10 mouse cellular contexts compared by ENCODE assay signal in genomic region chrX:52790980-52791593, GRCm38 (mm10). TPM values are rescaled to one million over a fixed set of nuclear protein-coding genes. Genes with fewer than 3 reads are reported as not detected.
DNase-seq lines count a peak whose midpoint lies in the region; ATAC-seq and TF ChIP-seq lines count a peak whose summit lies in the region.
"Had no signal": no experiment of that assay in that cellular context is flagged by ENCODE, and none has a peak within 500 bp of the region (broad histone marks: within the 10 kb centered on the region; RNA-seq: fewer than 3 reads in every experiment).

Gene Ccdc160 (plus strand): TSS chrX:52791200.

- H3K4me3 ChIP-seq in ES-Bruce4 (ENCODE audit: low read depth, low read length) = peak within 1 kb of the TSS; percentile 59
- peak within 1 kb of the TSS; percentile 18; the same call in 1 of the 2 replicates for H3K4me3 ChIP-seq in liver, embryonic 15.5 days (replicated peaks)
- peak within 1 kb of the TSS; percentile 79 for H3K4me3 ChIP-seq in olfactory bulb, adult 2 months (ENCODE audit: insufficient read depth, low read depth, low read length)

- H3K36me3 ChIP-seq in ES-Bruce4 (ENCODE audit: control insufficient read depth, insufficient read depth, low read length, poor library complexity, severe bottlenecking) = no peaks in the 10 kb centered on the region
- H3K36me3 ChIP-seq in liver, embryonic 15.5 days (replicated peaks) = no peaks in the 10 kb centered on the region

- no peak for TF ChIP-seq EP300 in ES-Bruce4 (IDR thresholded peaks at IDR 0.05; ENCODE audit: insufficient read depth, low read depth, low read length)

- peak within 1 kb of the TSS; percentile 21; the same call in 1 of the 2 replicates for H3K9ac ChIP-seq in ES-Bruce4 (ENCODE audit: low read depth, poor library complexity, severe bottlenecking)
- no peak within 1 kb of the TSS for H3K9ac ChIP-seq in liver, embryonic 15.5 days

- H3K9me3 ChIP-seq in ES-Bruce4 (replicated peaks; ENCODE audit: control insufficient read depth, insufficient read depth, low read length, poor library complexity, severe bottlenecking) = no peaks in the 10 kb centered on the region
- H3K9me3 ChIP-seq in liver, embryonic 15.5 days (replicated peaks) = no peaks in the 10 kb centered on the region

- WGBS in liver, embryonic 15.5 days (ENCODE audit: insufficient replicate concordance) = 20% methylated on average over 26 of the region's 26 CpGs
- 14% methylated on average over 26 of the region's 26 CpGs for WGBS in olfactory bulb, adult 2 months

- H3K4me1 ChIP-seq in ES-Bruce4 (ENCODE audit: control insufficient read depth, insufficient read depth, low read length) = no peaks in the 10 kb centered on the region
- H3K4me1 ChIP-seq in liver, embryonic 15.5 days (replicated peaks) = no peaks in the 10 kb centered on the region
- no peaks in the 10 kb centered on the region for H3K4me1 ChIP-seq in olfactory bulb, adult 2 months (ENCODE audit: control insufficient read depth, insufficient read depth, low read length)

- TF ChIP-seq POLR2A in ES-Bruce4 (IDR thresholded peaks at IDR 0.05; ENCODE audit: insufficient read depth, low read length) = no peak
- TF ChIP-seq POLR2A in olfactory bulb, adult 2 months (IDR thresholded peaks at IDR 0.05; ENCODE audit: insufficient read depth, low read depth, low read length) = no peak

- no peaks in the 10 kb centered on the region for H3K27me3 ChIP-seq in ES-Bruce4 (ENCODE audit: control insufficient read depth, insufficient read depth, low read length, poor library complexity, severe bottlenecking)
- H3K27me3 ChIP-seq in liver, embryonic 15.5 days = no peaks in the 10 kb centered on the region
- H3K27me3 ChIP-seq: CH12.LX had no signal

- H3K4me2 ChIP-seq in liver, embryonic 15.5 days = peak within 1 kb of the TSS; percentile 37

- peak within 1 kb of the TSS; percentile 69 for H3K27ac ChIP-seq in ES-Bruce4 (ENCODE audit: insufficient read depth, low read length)
- no peak within 1 kb of the TSS for H3K27ac ChIP-seq in liver, embryonic 15.5 days (replicated peaks)
- no peak within 1 kb of the TSS for H3K27ac ChIP-seq in olfactory bulb, adult 2 months (ENCODE audit: insufficient read depth, low read depth, low read length)

- no peak for TF ChIP-seq CTCF in ES-Bruce4 (IDR thresholded peaks at IDR 0.05; ENCODE audit: low read depth, low read length)
- TF ChIP-seq CTCF in olfactory bulb, adult 2 months (IDR thresholded peaks at IDR 0.05; ENCODE audit: insufficient read depth, low read depth, low read length) = no peak

- ATAC-seq in liver, embryonic 15.5 days (ENCODE audit: insufficient read depth) = no peak

- peak; percentile 63 for DNase-seq in cerebellum, adult 9-10 months
- peak; percentile 14 to 62 for DNase-seq in frontal cortex, adult 2 months (ENCODE audit: extremely low spot score in 1 of 2, low spot score in 1 of 2)
- DNase-seq in heart, postnatal 4 days = peak; percentile 68
- DNase-seq in layer of hippocampus, adult 18-20 months (ENCODE audit: low spot score in 2 of 2) = peak; percentile 14 to 54
- DNase-seq in urinary bladder, postnatal 25 days (ENCODE audit: low spot score) = peak; percentile 28

RNA-seq across cellular contexts. Expression of gene Ccdc160, which starts in this region (rescaled TPM):
- polyA plus RNA-seq in ES-Bruce4 (2011; ENCODE audit: insufficient read depth, insufficient read length, low read depth, missing spikeins) = 4.3 and 6.0 TPM in 2 replicates
- 2.7 and 2.9 TPM in 2 replicates for polyA plus RNA-seq in frontal cortex, adult 2 months (2012; rRNA removed)
- under 1 TPM; 0.16 to 0.64 TPM for total RNA-seq in heart, postnatal 4 days (2021)
- total RNA-seq in layer of hippocampus, adult 18-20 months (2021) = 1 to 10 TPM; 2.3 to 2.8 TPM
- 0.10 and 0.12 TPM in 2 replicates for polyA plus RNA-seq in liver, embryonic 15.5 days (2015; fragmentation: Nextera tagmentation; extraction: Ambion mirVana)
- polyA plus RNA-seq in olfactory bulb, adult 2 months (2012; ENCODE audit: insufficient read depth, insufficient read length, low replicate concordance, missing spikeins) = not detected in 2 replicates
- total RNA-seq: CH12.LX had no signal
- polyA plus RNA-seq: spleen, adult 2 months had no signal

Comparison
In these comparisons a context has a peak if more than half of its experiments do, and no peak if none do; other contexts are left out.
1. Peak in DNase-seq in heart, postnatal 4 days; RNA of the gene not detected or under 1 TPM.
2. H3K4me3 ChIP-seq: peak in every context shown above with its lines; median percentile 79 in olfactory bulb, adult 2 months; 59 in ES-Bruce4; 18 in liver, embryonic 15.5 days.